Mouse (Mus musculus) lung, embryonic 16.5 days (tissue): ENCODE measurements at regions not wholly inside any gene's neighbourhood (a gene's known extent, or its start where the extent isn't known, plus 50 kb on each side); places are given as distances from the start of the nearest gene placed in this dataset.

ENCODE experiments used
- ATAC-seq: fragments of 200-750 bp; cut with Nextera tagmentation; 2 replicates; pipeline ENCODE4 v1.8.0; 2017; ENCODE audit warnings: low read depth, mild to moderate bottlenecking, moderate library complexity
- H3K27ac ChIP-seq: fragments of 300-500 bp; sonication (generic); 2 replicates; pipeline ENCODE4 v1.5.1; 2014; ENCODE audit warnings: mild to moderate bottlenecking, control low read depth, low read length
- H3K27me3 ChIP-seq: fragments of 300-500 bp; sonication (generic); 2 replicates; pipeline ENCODE4 v1.6.1; 2014; ENCODE audit warnings: low read depth, low read length, mixed read lengths; ENCODE audit not compliant: control insufficient read depth, insufficient read depth
- H3K36me3 ChIP-seq: fragments of 300-500 bp; sonication (generic); 2 replicates; pipeline ENCODE4 v1.6.1; 2014; ENCODE audit warnings: low read length; ENCODE audit not compliant: control insufficient read depth, insufficient read depth
- H3K4me1 ChIP-seq: fragments of 300-500 bp; sonication (generic); replicated peaks from 2 replicates; pipeline ENCODE4 v1.6.1; 2014; ENCODE audit warnings: low read length, mixed read lengths; ENCODE audit not compliant: control insufficient read depth, insufficient read depth
- H3K4me2 ChIP-seq: fragments of 300-500 bp; sonication (generic); 2 replicates; pipeline ENCODE4 v1.6.1; 2014; ENCODE audit warnings: low read depth, low read length, control low read depth
- H3K4me3 ChIP-seq: fragments of 300-500 bp; sonication (generic); 2 replicates; pipeline ENCODE4 v1.5.1; 2014; ENCODE audit warnings: mild to moderate bottlenecking, low read length, control low read depth
- H3K9ac ChIP-seq: fragments of 300-500 bp; sonication (generic); 2 replicates; pipeline ENCODE4 v1.6.1; 2014; ENCODE audit warnings: low read length, control low read depth
- H3K9me3 ChIP-seq: fragments of 300-500 bp; sonication (generic); 2 replicates; pipeline ENCODE4 v1.6.1; 2016; ENCODE audit warnings: low read length; ENCODE audit not compliant: control insufficient read depth
- whole genome bisulfite sequencing: fragments of 180-500 bp; shearing (Covaris S2); extraction: QIAGEN DNeasy Blood & Tissue Kit; methylation state at CpG from one replicate; pipeline ENCODE4 v1.1.7; 2014; 5-methylcytosine and 5-hydroxymethylcytosine counted together

DNA sequence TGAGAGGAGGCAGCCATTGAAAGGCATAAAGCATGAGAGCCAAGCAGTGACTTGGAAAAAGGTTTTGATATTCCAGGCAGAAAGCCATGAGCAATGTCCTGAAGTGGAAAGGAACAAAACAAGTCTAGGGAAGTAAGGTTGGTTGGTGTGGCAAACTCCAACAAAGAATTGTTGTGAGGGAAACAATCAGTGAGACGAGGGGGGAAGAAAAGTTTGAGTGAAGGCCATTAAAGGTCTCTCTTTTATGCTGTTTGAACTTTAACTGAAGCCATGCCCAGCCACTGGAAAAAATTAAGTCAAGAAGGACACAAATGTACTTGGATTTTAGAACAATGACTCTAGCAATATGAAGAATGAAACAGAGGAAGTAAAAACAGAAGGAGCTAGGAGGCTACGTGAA is 680.0 kb downstream of the Ttll7 start:
- H3K27ac ChIP-seq = no peak overlapping the region
- H3K9me3 ChIP-seq = no peaks in the 10 kb centered on the region
- 77% methylated on average over 2 of the region's 2 CpGs for WGBS
- H3K4me2 ChIP-seq = no peak overlapping the region
- no peaks in the 10 kb centered on the region for H3K27me3 ChIP-seq
- ATAC-seq = no peak
- no peaks in the 10 kb centered on the region for H3K4me1 ChIP-seq
- no peak overlapping the region for H3K4me3 ChIP-seq
- no peaks in the 10 kb centered on the region for H3K36me3 ChIP-seq
- no peak overlapping the region for H3K9ac ChIP-seq

DNA sequence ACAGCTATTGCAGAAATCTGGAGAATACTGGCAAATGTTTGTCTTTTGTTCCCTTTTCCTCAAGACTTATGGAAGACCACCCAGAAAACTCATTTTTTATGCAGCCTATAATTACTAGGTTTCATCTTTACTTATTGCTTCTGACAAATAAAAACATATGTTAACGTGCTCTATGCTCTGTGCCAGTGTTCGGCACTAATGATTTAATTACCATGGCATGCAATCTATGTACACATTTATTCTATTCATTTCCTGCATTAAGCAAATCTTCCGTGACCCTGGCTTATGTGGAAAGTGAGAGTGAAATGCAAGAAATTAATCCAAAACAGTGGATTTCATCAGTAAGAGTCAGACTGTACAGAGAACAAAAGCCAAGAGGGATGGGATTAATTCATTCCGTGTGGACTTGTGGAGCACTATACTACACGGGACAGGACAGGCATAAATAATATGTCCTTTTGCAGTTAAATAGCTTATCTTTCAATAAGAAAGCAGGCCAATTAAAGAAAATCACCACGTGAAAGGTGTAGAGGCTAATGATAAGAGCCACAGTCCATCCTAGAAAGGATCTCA is 679.5 kb downstream of the Ttll7 start:
- H3K36me3 ChIP-seq = no peaks in the 10 kb centered on the region
- H3K9ac ChIP-seq = no peak overlapping the region
- no peaks in the 10 kb centered on the region for H3K4me1 ChIP-seq
- H3K4me3 ChIP-seq = no peak overlapping the region
- no peak for ATAC-seq
- no peaks in the 10 kb centered on the region for H3K9me3 ChIP-seq
- no peaks in the 10 kb centered on the region for H3K27me3 ChIP-seq
- H3K4me2 ChIP-seq = no peak overlapping the region
- no peak overlapping the region for H3K27ac ChIP-seq
- WGBS = 57% methylated on average over 6 of the region's 6 CpGs
